Mouse (Mus musculus): ENCODE results near the gene Acod1. TPM values are rescaled to one million over a fixed set of nuclear protein-coding genes. Genes with fewer than 3 reads are reported as not detected.

Gene Acod1
- polyA plus RNA-seq, 1 experiment, result 0.06 TPM

- peaks cover 4% of the 10 kb centered on the region for H3K4me1 ChIP-seq (ENCODE audit: control insufficient read depth, insufficient read depth, low read length)
Observed at GRCm38 (mm10) chr14:103086671-103087324, 40.0 kb downstream of the Acod1 start.

DNA sequence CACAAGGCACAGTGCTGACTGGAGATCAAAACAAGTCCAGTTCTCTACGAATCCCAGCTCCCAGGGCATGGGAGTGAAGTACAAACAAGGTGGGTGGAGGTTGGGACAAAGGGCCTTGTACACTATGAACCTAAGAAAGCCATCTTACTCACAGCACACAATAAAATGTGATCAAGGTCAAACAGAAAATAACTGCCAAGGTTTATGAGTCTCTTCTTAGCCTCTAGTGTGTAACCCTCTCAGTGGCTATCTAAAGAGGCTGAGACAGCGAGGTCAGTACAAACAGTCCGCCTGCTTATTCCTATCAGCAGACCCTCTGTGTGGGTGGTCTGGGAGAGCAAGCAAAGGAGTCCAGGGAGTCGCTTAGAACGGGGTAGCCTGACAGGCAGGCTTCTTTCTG is 41.1 kb downstream of the Acod1 start:
- TF ChIP-seq CTCF (IDR thresholded peaks at IDR 0.05; ENCODE audit: extremely low read depth, insufficient read depth, low read length) (no peak), POLR2A (IDR thresholded peaks at IDR 0.05; ENCODE audit: extremely low read depth, insufficient read depth, low read length) (no peak)
- H3K4me3 ChIP-seq (ENCODE audit: insufficient read depth, low read length), result no peak overlapping the region
- H3K4me1 ChIP-seq (ENCODE audit: control insufficient read depth, insufficient read depth, low read length), result peaks cover 4% of the 10 kb centered on the region
- H3K27ac ChIP-seq (ENCODE audit: insufficient read depth, low read length), result no peak overlapping the region

More at GRCm38 (mm10) chr14:103086671-103087324, 40.0 kb downstream of the Acod1 start:
- Histone ChIP-seq H3K4me3 (ENCODE audit: insufficient read depth, low read length) (no peak overlapping the region), H3K27ac (ENCODE audit: insufficient read depth, low read length) (peak overlapping the region; percentile 67; the same call in 1 of the 2 replicates)
- TF ChIP-seq CTCF (IDR thresholded peaks at IDR 0.05; ENCODE audit: extremely low read depth, insufficient read depth, low read length), result no peak
- TF ChIP-seq POLR2A (IDR thresholded peaks at IDR 0.05; ENCODE audit: extremely low read depth, insufficient read depth, low read length), result no peak

DNA sequence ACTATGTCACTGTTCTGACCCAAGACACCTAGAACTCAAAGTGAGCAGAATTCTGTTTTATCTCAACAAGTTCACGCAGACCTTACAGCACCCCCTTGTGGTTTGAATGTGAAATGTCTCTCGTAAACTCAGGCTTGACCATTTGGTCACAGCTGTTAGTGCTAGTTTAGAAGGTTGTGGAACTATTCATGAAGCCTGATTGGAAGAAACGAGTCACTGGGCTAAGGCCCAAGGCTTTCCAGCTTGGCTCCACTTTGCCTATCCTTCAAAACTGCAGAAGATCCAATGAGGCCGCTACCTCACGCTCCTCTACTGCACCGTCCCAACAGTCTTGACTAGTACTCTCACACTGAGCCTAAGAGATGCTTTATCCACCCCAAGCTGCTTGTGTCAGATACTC is 41.8 kb downstream of the Acod1 start:
- no peak for TF ChIP-seq POLR2A (IDR thresholded peaks at IDR 0.05; ENCODE audit: extremely low read depth, insufficient read depth, low read length)
- TF ChIP-seq CTCF (IDR thresholded peaks at IDR 0.05; ENCODE audit: extremely low read depth, insufficient read depth, low read length), result peak; percentile 53; the same call in 1 of the 2 replicates

DNA sequence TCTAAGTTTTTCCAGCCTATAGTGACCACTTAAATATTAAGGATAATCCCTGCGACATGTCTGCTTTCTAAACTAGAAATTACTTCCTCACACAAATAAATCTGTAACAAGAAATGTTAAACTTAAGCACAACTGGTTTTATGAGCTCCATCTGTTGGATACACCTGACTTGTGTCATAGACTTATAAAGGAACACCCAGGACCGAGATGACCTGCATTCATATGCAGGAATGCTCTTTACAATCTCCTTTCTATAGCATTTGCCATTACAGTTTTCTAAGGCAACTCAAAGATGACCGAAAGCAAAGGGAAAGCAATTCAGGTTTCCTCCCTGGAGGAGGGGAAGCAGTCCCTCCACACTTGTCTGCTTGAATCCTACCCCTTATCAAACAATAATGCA is 46.5 kb downstream of the Acod1 start:
- no peak overlapping the region for H3K27ac ChIP-seq (ENCODE audit: insufficient read depth, low read length)

More for the DNA sequence above, 41.8 kb downstream of the Acod1 start:
- no peak overlapping the region for H3K27ac ChIP-seq (ENCODE audit: insufficient read depth, low read length)
- H3K4me3 ChIP-seq (ENCODE audit: insufficient read depth, low read length), result no peak overlapping the region
- peaks cover 8% of the 10 kb centered on the region for H3K4me1 ChIP-seq (ENCODE audit: control insufficient read depth, insufficient read depth, low read length)

DNA sequence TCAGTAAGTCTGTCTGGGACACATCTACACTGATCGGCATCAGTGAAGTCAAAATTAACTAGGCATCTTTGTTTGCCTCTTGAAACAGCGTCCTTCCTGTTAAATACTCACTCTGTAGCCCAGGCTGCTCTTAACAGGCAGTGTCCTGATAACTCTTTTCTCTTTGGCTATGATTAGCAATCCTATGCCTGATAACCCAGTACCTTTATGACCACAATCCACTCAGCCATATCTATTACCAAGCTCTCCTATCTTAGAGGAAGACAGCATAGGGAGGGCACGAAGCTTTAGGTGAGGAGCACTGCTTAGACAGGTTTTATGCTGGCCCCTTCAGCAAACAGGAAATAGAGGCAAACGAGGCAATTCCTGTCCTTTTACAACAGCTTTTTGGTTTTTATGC is 46.9 kb downstream of the Acod1 start:
- TF ChIP-seq CTCF (IDR thresholded peaks at IDR 0.05; ENCODE audit: extremely low read depth, insufficient read depth, low read length) (no peak), POLR2A (IDR thresholded peaks at IDR 0.05; ENCODE audit: extremely low read depth, insufficient read depth, low read length) (no peak)
- Histone ChIP-seq H3K27ac (ENCODE audit: insufficient read depth, low read length) (no peak overlapping the region), H3K4me3 (ENCODE audit: insufficient read depth, low read length) (no peak overlapping the region), H3K4me1 (ENCODE audit: control insufficient read depth, insufficient read depth, low read length) (peaks cover 15% of the 10 kb centered on the region; the same call in 1 of the 2 replicates)

More for the DNA sequence above, 46.5 kb downstream of the Acod1 start:
- TF ChIP-seq POLR2A (IDR thresholded peaks at IDR 0.05; ENCODE audit: extremely low read depth, insufficient read depth, low read length) (no peak), CTCF (IDR thresholded peaks at IDR 0.05; ENCODE audit: extremely low read depth, insufficient read depth, low read length) (no peak)
- Histone ChIP-seq H3K4me1 (ENCODE audit: control insufficient read depth, insufficient read depth, low read length) (peaks cover 15% of the 10 kb centered on the region; the same call in 1 of the 2 replicates), H3K4me3 (ENCODE audit: insufficient read depth, low read length) (no peak overlapping the region)

DNA sequence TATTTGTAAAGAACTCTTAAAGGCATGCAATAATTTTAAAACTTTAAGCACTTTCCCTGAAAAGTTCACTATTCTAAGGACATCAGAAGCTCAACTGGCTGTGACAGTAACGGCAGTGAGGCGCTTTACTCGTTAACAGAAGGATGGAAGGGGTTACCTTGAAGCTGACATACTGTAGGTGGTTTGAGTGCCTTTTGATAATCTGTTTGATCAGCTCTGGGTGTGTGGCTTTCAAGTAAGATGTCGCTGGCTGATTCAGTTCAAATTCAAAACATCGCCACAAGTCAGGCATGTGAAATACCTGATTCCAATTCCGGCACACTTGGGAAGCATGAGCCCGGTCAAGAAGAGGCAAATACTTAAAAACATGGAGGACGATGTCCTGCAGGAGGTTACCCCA is 48.3 kb downstream of the Acod1 start:
- TF ChIP-seq POLR2A (IDR thresholded peaks at IDR 0.05; ENCODE audit: extremely low read depth, insufficient read depth, low read length) (no peak), CTCF (IDR thresholded peaks at IDR 0.05; ENCODE audit: extremely low read depth, insufficient read depth, low read length) (no peak)
- peaks cover 15% of the 10 kb centered on the region; the same call in 1 of the 2 replicates for H3K4me1 ChIP-seq (ENCODE audit: control insufficient read depth, insufficient read depth, low read length)
- no peak overlapping the region for H3K27ac ChIP-seq (ENCODE audit: insufficient read depth, low read length)
- H3K4me3 ChIP-seq (ENCODE audit: insufficient read depth, low read length), result no peak overlapping the region

GRCm38 (mm10) chr14:103095826-103096225 is 49.0 kb downstream of the Acod1 start:
- Histone ChIP-seq H3K4me1 (ENCODE audit: control insufficient read depth, insufficient read depth, low read length) (peaks cover 15% of the 10 kb centered on the region; the same call in 1 of the 2 replicates), H3K4me3 (ENCODE audit: insufficient read depth, low read length) (no peak overlapping the region), H3K27ac (ENCODE audit: insufficient read depth, low read length) (no peak overlapping the region)
- TF ChIP-seq CTCF (IDR thresholded peaks at IDR 0.05; ENCODE audit: extremely low read depth, insufficient read depth, low read length) (no peak), POLR2A (IDR thresholded peaks at IDR 0.05; ENCODE audit: extremely low read depth, insufficient read depth, low read length) (no peak)

GRCm38 (mm10) chr14:103096621-103097020 is 49.8 kb downstream of the Acod1 start:
- no peak overlapping the region for H3K27ac ChIP-seq (ENCODE audit: insufficient read depth, low read length)
- no peak for TF ChIP-seq POLR2A (IDR thresholded peaks at IDR 0.05; ENCODE audit: extremely low read depth, insufficient read depth, low read length)
- no peak for TF ChIP-seq CTCF (IDR thresholded peaks at IDR 0.05; ENCODE audit: extremely low read depth, insufficient read depth, low read length)
- H3K4me1 ChIP-seq (ENCODE audit: control insufficient read depth, insufficient read depth, low read length), result peaks cover 15% of the 10 kb centered on the region; the same call in 1 of the 2 replicates
- no peak overlapping the region; the same call in 1 of the 2 replicates for H3K4me3 ChIP-seq (ENCODE audit: insufficient read depth, low read length)

DNA sequence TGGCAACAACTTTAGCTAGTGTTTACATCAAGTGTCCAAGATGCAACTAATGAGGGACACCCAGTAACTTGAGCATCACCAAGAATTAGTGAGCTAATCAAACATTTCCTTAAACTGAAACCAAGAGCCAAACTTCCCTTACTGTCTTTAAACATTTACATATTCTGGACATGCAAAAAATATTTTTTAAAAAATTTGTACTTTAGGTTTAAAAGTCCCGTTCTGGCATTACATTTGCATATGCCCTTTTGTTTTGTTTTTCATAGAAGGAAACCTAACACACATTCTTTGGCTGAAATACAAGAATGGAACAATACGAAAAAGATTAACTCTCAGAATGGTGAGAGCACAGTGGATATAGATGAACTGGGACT is 51.4 kb downstream of the Acod1 start:
- TF ChIP-seq POLR2A (IDR thresholded peaks at IDR 0.05; ENCODE audit: extremely low read depth, insufficient read depth, low read length) (no peak), CTCF (IDR thresholded peaks at IDR 0.05; ENCODE audit: extremely low read depth, insufficient read depth, low read length) (no peak)
- Histone ChIP-seq H3K4me1 (ENCODE audit: control insufficient read depth, insufficient read depth, low read length) (peaks cover 14% of the 10 kb centered on the region; the same call in 1 of the 2 replicates), H3K27ac (ENCODE audit: insufficient read depth, low read length) (no peak overlapping the region), H3K4me3 (ENCODE audit: insufficient read depth, low read length) (peak overlapping the region; percentile 86)

Data from cortical plate, adult 2 months (tissue).